13 mouse cellular contexts compared by ENCODE assay signal in the genomic region with DNA sequence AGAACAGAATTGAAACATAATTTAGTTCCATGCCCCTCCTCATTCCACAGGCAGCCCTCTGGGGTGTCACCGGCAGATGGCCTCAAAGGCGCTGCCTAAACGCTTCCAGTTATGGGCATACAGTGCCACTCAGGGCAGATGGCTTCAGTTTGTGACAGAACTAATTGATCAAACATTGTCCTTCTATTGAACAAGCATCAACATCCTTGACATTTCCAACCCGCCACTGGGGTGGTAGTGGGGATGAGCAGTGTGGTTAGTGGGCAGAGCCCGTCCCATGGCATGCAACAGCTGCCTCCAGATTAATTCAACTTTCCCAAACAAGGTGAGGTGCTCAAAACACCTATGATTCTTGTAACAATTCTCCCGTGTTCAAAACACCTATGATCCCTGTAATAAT.
"Had no signal": no experiment of that assay in that cellular context is flagged by ENCODE, and none has a peak within 500 bp of the region (broad histone marks: within the 10 kb centered on the region; RNA-seq: fewer than 3 reads in every experiment).

No protein-coding gene starts in this region.

- H3K4me2 ChIP-seq: limb, embryonic 15.5 days; liver, embryonic 13.5 days; lung, embryonic 15.5 days; midbrain, embryonic 11.5 days; midbrain, embryonic 15.5 days; neural tube, embryonic 12.5 days had no signal

- H3K36me3 ChIP-seq: limb, embryonic 15.5 days; liver, embryonic 13.5 days; lung, embryonic 15.5 days had no signal

- H3K4me3 ChIP-seq: limb, embryonic 15.5 days; liver, embryonic 13.5 days; lung, embryonic 15.5 days; megakaryocyte, embryonic 14.5 days; midbrain, embryonic 15.5 days; neural tube, embryonic 12.5 days had no signal

- H3K9me3 ChIP-seq: limb, embryonic 15.5 days; liver, embryonic 13.5 days; lung, embryonic 15.5 days; megakaryocyte, embryonic 14.5 days; midbrain, embryonic 15.5 days; neural tube, embryonic 12.5 days had no signal

- ATAC-seq: liver, postnatal 0 days; midbrain, embryonic 15.5 days had no signal

- DNase-seq: kidney, adult 9 months; liver, embryonic 13.5 days; liver, postnatal 0 days; lung, postnatal 14 days; right cerebral cortex, postnatal 14 days had no signal

- H3K4me1 ChIP-seq: liver, embryonic 13.5 days; lung, embryonic 15.5 days; megakaryocyte, embryonic 14.5 days; midbrain, embryonic 15.5 days; neural tube, embryonic 12.5 days had no signal

- H3K27me3 ChIP-seq: limb, embryonic 15.5 days; liver, embryonic 13.5 days; lung, embryonic 15.5 days; midbrain, embryonic 15.5 days; neural tube, embryonic 12.5 days had no signal

- H3K9ac ChIP-seq: limb, embryonic 15.5 days; liver, embryonic 13.5 days; liver, postnatal 0 days; lung, embryonic 15.5 days; midbrain, embryonic 15.5 days; neural tube, embryonic 12.5 days had no signal

- H3K27ac ChIP-seq: kidney, postnatal 0 days; limb, embryonic 15.5 days; liver, embryonic 13.5 days; lung, embryonic 15.5 days; macrophage; midbrain, embryonic 15.5 days; neural tube, embryonic 12.5 days had no signal
